Mouse (Mus musculus) brain, embryonic 14.5 days (tissue): ENCODE measurements around the gene Slc25a21.

Source experiments
- CTCF ChIP-seq: fragments of 200-500 bp; IDR thresholded peaks from 2 replicates; pipeline ENCODE4 v1.5.1; 2012; ENCODE audit warnings: inconsistent platforms, mild to moderate bottlenecking, moderate library complexity, borderline replicate concordance; ENCODE audit not compliant: insufficient read depth, insufficient read length; ENCODE audit errors: extremely low read depth
- POLR2A ChIP-seq: fragments of 200-500 bp; IDR thresholded peaks from 2 replicates; pipeline ENCODE4 v1.6.1; 2012; ENCODE audit warnings: mild to moderate bottlenecking, inconsistent platforms, borderline replicate concordance; ENCODE audit not compliant: poor library complexity, insufficient read depth, insufficient read length, severe bottlenecking; ENCODE audit errors: extremely low read depth

DNA sequence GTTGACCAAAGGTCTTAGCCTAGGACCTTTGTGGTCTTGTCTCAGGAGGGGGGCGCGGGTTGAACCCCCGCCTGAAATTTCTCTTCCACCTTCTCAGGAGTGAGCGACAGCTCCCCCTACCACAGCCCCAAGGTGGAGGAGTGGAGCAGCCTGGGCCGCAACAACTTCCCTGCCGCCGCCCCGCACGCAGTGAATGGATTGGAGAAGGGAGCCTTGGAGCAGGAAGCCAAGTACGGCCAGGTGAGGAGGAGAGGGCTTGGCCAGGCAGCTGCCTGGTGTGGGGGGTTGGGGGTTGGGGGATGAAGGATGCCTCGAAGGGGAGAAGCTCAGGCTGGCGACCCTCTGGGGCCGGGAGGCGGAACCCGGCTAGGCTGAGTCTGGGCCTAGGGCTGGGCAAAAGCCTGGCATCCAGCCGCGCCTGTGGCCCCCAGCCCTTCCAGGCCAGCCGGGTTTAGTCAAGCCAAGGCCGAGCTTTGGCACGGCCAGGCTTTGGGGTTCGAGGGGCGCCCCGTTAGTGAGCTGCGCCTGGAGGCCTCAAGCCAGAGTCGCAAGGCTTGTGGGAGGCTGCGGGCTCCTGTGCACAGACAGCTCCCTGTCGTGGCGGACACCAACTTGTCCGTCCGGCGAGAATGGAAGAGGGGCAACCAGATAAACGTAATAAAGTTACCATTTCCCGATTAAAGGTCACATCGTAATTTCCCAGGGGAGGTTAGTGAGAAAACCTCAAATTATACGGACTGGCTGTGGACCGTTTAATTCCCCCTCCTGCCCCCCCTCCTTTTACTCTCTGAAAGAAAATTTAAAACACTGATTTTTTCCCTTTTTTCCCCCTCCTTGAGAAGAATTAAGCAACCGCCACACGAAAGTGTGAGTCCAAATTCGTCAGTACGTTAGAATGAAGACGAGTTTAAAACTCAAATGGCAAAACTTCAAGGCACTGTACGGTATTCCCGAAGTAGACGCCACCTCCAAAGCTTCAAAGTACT lies 497.1 kb downstream of the Slc25a21 start:
- TF ChIP-seq POLR2A = no peak
- TF ChIP-seq CTCF = no peak
